Mouse (Mus musculus) embryonic facial prominence, embryonic 12.5 days (tissue): ENCODE results near the gene 1700020D05Rik. TPM values are rescaled to one million over a fixed set of nuclear protein-coding genes. Genes with fewer than 3 reads are reported as not detected.
"Not testable (repeated sequence)": the region's sequence is repeated elsewhere in the genome, so short reads cannot be mapped to it uniquely, and the experiment has no call there.

ENCODE experiments used
- ATAC-seq: fragments of 200-750 bp; cut with Nextera tagmentation; 2 replicates; pipeline ENCODE4 v1.8.0; 2017; ENCODE audit not compliant: insufficient number of reproducible peaks, insufficient read depth, low FRiP score, low TSS enrichment
- H3K27ac ChIP-seq: fragments of 300-500 bp; sonication (generic); 2 replicates; pipeline ENCODE4 v1.5.1; 2016; ENCODE audit warnings: mild to moderate bottlenecking
- H3K27me3 ChIP-seq: fragments of 300-500 bp; sonication (generic); 2 replicates; pipeline ENCODE4 v1.6.1; 2016; ENCODE audit warnings: mild to moderate bottlenecking, moderate library complexity
- H3K36me3 ChIP-seq: fragments of 300-500 bp; sonication (generic); 2 replicates; pipeline ENCODE4 v1.6.1; 2016; ENCODE audit warnings: mild to moderate bottlenecking
- H3K4me1 ChIP-seq: fragments of 300-500 bp; sonication (generic); 2 replicates; pipeline ENCODE4 v1.6.1; 2016
- H3K4me2 ChIP-seq: fragments of 300-500 bp; sonication (generic); replicated peaks from 2 replicates; pipeline ENCODE4 v1.6.1; 2016; ENCODE audit warnings: mild to moderate bottlenecking, moderate library complexity
- H3K4me3 ChIP-seq: fragments of 300-500 bp; sonication (generic); 2 replicates; pipeline ENCODE4 v1.5.1; 2016; ENCODE audit warnings: mild to moderate bottlenecking
- H3K9ac ChIP-seq: fragments of 300-500 bp; sonication (generic); 2 replicates; pipeline ENCODE4 v1.6.1; 2016; ENCODE audit warnings: mild to moderate bottlenecking, moderate library complexity
- H3K9me3 ChIP-seq: fragments of 300-500 bp; sonication (generic); 2 replicates; pipeline ENCODE4 v1.6.1; 2016; ENCODE audit warnings: mild to moderate bottlenecking, moderate library complexity
- WGBS: fragments of 180-500 bp; shearing (Covaris S2); methylation state at CpG from one replicate; pipeline ENCODE4 v1.1.7; 2016; 5-methylcytosine and 5-hydroxymethylcytosine counted together
- polyA plus RNA-seq: library from polyadenylated mRNA; unstranded; fragments of >200 nt; fragmentation: Nextera tagmentation; extraction: Ambion mirVana; gene quantifications from 2 replicates; pipeline ENCODE4 v1.2.1, GENCODE M21; 2016

Gene 1700020D05Rik
- polyA plus RNA-seq, 1 experiment from 2014 or later, result 0.15 TPM

DNA sequence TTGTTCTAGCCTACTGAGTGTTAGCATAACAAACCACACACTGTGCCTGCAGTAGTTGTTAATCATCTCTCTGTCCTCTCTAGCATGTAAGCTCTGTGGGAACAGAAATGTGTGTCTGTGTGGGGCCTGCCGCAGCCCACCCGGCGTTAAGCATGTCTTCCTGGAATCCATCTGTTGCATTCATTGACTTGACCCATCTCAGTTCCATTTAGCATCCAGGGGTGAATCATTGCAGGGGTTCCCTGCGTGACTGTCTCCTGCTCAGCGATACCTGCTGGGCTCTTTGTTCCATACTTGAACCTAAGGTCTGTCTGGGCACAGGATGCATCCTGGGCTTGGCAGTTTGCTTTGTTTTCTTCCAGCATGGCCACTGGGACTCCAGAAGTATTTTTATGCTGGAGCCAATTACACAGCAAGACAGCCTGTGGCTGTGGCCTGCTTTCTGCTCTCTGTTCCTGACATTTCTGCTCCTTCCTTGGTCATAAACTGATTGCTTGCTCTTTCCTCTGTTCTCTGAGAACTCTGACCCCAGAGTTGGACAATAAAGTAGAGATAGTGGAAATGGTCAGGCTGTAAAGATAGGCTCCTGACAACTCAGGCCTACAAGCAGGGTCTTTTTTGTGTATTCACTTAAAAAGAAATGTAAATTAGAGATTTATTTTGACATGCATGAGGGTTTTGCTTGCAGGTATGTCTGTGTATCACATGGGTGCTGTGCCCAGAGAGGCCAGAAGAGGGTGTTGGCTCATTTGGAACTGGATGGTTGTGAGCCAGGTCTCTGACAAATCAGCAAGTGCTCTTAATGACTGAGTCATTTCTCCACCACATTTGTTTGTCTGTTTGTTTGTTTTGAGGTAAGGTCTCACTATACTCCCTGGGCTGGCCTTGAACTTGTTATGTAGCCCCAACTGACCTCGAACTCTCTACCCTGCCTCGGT lies 12.5 kb upstream of the 1700020D05Rik start:
- Histone ChIP-seq H3K27me3 (no peaks in the 10 kb centered on the region), H3K27ac (no peak overlapping the region), H3K4me1 (no peaks in the 10 kb centered on the region), H3K9ac (no peak overlapping the region), H3K4me3 (no peak overlapping the region), H3K4me2 (no peak overlapping the region), H3K36me3 (no peaks in the 10 kb centered on the region), H3K9me3 (no peaks in the 10 kb centered on the region)
- no peak for ATAC-seq
- WGBS, result 80% methylated on average over 7 of the region's 7 CpGs

DNA sequence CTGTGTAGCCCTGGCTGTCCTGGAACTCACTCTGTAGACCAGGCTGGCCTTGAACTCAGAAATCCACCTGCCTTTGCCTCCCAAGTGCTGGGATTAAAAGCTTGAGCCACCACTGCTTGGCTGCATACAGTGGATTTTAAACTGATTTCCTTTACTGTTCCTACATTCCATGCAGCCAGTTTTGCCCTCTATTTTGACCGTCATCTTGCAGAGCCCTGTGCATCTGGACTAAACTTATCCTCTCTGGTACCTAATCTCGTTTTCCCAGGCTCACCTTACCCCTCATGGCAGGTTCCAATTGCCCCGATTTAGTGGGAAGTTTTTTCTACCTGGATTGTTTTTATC lies 9.4 kb upstream of the 1700020D05Rik start:
- Histone ChIP-seq H3K4me3 (no peak overlapping the region), H3K9ac (no peak overlapping the region), H3K4me1 (no peaks in the 10 kb centered on the region), H3K9me3 (no peaks in the 10 kb centered on the region), H3K27me3 (no peaks in the 10 kb centered on the region), H3K4me2 (no peak overlapping the region), H3K27ac (no peak overlapping the region), H3K36me3 (no peaks in the 10 kb centered on the region)
- 76% methylated on average over 3 of the region's 3 CpGs for WGBS
- no peak for ATAC-seq

DNA sequence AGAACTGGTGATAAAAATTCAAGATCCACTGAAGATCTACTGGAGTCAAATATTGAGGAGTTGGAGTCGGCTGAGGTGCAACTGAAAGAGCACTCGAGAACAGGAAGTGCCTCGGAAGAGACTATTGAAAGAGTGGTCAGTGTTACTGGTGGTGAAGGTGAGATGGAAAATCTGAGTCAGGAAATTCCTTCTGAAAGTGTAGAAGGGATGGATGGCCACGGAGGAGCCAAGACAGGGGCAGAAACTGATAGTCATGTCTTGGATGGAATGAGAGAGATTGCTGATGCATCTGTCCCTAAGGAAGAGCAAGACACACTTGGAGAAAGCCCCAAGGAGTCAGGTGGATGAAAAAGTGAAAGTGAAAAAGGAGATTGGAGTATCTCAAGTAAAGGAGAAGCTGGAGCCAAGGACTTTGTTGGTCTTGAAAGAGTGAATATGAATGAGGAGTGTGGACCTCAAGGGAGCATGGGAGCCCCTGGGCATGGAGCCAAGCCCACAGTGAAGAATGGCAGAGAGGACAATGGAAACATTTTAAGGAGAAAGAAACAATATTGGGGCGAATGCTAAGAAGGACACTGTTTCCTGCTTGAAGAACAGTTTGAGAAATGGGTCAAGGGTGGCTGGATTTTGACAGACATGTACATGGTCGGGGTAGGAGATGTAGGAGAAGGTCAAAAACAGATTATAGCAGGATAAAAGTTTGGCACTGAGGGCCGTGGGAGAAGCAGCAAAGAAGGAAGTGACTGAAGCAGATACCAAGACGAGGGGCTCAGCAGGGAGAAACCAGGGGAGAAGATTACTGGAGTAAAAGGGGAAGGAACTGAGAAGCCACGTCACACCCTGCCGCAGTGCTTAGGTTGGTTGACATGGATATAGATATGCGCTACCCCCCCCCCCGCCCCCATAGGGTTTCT lies 8.8 kb upstream of the 1700020D05Rik start:
- no peak overlapping the region for H3K27ac ChIP-seq
- H3K36me3 ChIP-seq, result no peaks in the 10 kb centered on the region
- 87% methylated on average over 12 of the region's 12 CpGs for WGBS
- H3K4me3 ChIP-seq, result no peak overlapping the region
- H3K4me2 ChIP-seq, result no peak overlapping the region
- H3K27me3 ChIP-seq, result no peaks in the 10 kb centered on the region
- no peaks in the 10 kb centered on the region for H3K4me1 ChIP-seq
- H3K9me3 ChIP-seq, result no peaks in the 10 kb centered on the region
- ATAC-seq, result no peak
- no peak overlapping the region for H3K9ac ChIP-seq

DNA sequence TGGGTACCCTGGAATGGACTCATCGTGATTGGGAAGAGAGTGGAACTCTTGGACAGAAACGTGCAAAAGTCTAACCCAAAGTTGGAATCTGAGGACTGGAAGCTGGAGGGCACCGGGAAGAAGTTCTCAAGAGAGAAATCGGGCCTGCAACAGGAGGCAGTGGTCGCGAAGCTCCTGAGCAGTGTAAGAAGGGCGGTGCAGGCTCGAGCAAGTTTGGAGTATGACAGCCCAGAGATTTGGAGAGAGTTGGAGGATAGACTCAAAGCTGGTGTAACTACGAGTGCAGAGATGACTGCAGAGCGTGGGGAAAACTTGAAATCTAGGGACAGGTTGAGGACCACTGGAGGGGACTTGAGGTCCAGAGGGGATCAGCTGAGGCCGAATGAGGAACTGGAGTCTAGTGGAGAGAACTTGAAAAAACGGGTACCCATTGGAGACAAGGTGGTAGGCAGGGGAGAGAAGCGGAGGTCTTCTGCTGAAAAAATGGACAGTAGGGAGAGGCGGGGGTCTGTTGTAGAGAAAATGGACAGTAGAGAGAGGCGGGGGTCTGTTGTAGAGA lies 7.6 kb upstream of the 1700020D05Rik start:
- Histone ChIP-seq H3K9me3 (no peaks in the 10 kb centered on the region), H3K36me3 (no peaks in the 10 kb centered on the region), H3K9ac (peak overlapping the region; percentile 46), H3K4me2 (peak overlapping the region; percentile 64), H3K27ac (no peak overlapping the region), H3K4me3 (peak overlapping the region; percentile 40), H3K27me3 (no peaks in the 10 kb centered on the region), H3K4me1 (no peaks in the 10 kb centered on the region)
- WGBS, result 50% methylated on average over 14 of the region's 15 CpGs
- ATAC-seq, result no peak

DNA sequence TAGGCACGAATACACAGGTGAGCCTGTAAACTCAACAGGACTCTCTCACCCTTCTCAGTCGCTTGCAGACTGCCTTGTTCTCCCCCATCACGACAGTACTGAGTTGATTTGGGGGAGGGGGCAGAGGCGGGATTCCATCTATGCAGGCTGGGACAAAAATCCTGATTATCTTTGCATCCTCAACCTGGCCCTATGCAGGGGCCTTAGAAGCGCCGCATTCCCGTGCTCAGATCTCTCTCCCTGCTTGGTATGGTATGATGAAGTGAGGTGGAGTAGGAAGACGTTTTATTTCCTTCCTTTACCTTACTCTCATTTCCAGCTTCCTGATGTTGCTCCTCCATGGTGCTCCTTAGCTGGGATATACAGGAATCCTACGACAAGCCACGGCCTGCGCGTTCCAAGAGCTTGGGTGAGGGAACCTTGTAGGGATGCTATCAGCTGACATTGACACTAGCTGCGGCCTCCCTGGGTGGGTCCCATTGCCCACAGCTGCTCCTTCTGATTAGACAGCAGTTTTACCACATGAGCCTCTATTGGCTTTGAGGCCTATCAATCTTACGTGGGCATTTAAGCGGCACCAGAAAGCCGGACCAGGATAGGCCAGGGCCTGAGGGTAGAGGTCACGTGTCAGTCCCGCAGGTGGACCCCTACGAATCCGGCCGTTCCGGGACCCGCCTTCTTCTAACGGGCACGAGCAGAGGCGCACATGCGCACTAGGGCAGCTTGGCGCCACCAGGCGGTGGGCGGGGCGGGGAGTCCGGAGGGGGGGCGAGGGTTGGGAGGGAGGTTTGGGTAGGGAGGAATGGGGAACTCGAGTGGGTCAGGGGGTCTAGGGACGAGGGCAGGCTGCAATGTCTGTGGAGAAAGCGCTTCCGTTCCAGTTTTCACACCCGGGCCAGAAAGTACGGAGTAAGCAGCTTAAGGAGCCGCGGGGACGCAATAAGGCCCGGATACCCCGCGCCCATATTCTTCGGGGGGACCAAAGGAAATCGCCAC lies 6.7 kb upstream of the 1700020D05Rik start, which contains the start of gene Snx32:
Snx32 (minus strand) TSS at position 508 of the 996 bp plus-strand sequence.
- no peak within 1 kb of the TSS; the same call in 1 of the 2 replicates for H3K27ac ChIP-seq
- 3% methylated on average over 47 of the region's 47 CpGs for WGBS
- peak; percentile 97 for ATAC-seq
- peak within 1 kb of the TSS; percentile 46 for H3K9ac ChIP-seq
- peak within 1 kb of the TSS; percentile 40 for H3K4me3 ChIP-seq
- H3K4me1 ChIP-seq, result no peaks in the 10 kb centered on the region
- H3K9me3 ChIP-seq, result no peaks in the 10 kb centered on the region
- H3K36me3 ChIP-seq, result no peaks in the 10 kb centered on the region
- no peaks in the 10 kb centered on the region for H3K27me3 ChIP-seq
- peak within 1 kb of the TSS; percentile 64 for H3K4me2 ChIP-seq

DNA sequence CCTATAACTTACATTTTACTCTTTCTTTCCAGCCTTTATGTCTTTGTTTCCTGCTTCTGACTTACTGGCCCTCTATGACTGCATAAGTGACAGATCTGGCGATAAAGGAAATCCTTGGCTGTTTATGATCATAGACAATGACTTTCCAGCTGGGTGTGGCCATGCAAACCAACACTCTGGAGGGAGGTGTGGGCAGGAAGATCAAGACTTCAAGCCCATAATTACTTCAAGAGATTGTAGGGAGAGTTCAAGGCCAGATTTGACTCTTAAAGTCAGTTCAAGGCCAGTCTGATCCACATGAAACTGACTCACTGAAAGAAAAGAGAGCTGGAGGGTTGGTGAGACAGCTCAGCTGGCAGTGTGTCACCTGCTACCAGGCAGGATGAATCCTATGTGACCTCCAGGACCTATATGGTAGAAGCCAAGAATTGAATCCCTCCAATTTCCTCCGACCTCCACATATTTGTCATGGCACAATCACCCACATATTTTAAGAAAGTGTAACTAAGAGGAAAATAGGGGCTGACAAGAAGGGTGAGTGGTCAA lies 3.2 kb downstream of the 1700020D05Rik start:
- H3K27ac ChIP-seq, result no peak overlapping the region
- WGBS, result 80% methylated on average over 2 of the region's 2 CpGs
- no peaks in the 10 kb centered on the region for H3K4me1 ChIP-seq
- ATAC-seq, result no peak
- peaks cover 27% of the 10 kb centered on the region for H3K36me3 ChIP-seq
- no peak overlapping the region for H3K9ac ChIP-seq
- no peak overlapping the region for H3K4me3 ChIP-seq
- H3K27me3 ChIP-seq, result no peaks in the 10 kb centered on the region
- no peaks in the 10 kb centered on the region for H3K9me3 ChIP-seq
- no peak overlapping the region for H3K4me2 ChIP-seq

DNA sequence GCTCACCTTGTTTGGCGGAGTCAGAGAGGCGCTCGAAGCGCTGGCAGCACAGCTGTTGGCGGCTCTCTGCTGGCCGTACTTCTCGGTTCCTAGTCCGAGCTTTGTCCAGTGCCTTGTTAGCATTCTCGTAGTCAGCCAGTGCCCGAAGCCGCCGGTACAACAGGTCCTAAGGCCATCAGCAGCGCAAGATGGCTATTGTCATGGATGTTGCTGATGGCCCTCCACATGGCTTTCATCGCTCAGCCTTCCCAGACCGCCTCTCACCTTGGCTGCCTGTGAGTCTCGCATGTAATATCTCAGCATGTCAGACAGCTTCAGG lies 7.6 kb downstream of the 1700020D05Rik start:
- H3K9ac ChIP-seq, result no peak overlapping the region
- H3K4me1 ChIP-seq, result peaks cover 10% of the 10 kb centered on the region
- H3K27ac ChIP-seq, result no peak overlapping the region
- no peak overlapping the region for H3K4me2 ChIP-seq
- WGBS, result 87% methylated on average over 16 of the region's 16 CpGs
- ATAC-seq, result no peak
- H3K27me3 ChIP-seq, result no peaks in the 10 kb centered on the region
- H3K9me3 ChIP-seq, result no peaks in the 10 kb centered on the region
- peaks cover 58% of the 10 kb centered on the region for H3K36me3 ChIP-seq
- H3K4me3 ChIP-seq, result no peak overlapping the region

DNA sequence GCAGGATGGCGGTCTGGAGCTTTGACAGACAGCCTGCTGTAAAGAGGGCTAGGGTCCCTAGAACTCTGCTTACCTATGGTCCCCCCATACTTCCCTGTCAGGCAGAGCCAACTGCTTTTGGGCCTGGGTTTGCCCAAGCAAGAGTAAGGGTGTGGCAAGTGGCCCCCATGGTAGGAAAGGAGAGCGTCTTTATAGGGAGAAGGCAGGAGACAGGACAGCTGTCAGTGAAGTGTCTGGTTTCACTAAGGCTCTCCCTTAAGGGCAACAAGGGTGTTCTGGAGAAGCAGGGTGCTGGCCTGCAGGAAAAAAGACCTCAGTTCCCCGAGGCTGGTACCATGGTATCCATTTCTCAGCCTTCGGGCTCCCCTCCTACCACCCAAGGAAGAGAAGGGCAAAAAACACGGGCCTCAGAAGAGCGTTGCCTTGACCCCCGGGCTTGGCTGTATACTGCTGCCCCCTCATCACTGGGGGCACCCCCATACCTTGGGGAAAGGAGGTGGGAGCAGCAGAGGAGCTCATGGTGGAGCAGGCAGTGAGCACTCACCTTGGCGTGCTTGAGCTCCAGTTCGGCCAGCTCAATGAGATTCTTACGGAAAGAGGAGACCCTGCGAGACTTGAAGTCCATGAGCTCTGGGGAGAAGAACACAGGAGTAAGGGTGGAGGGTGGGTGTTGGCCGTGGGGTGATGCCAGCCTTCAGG lies 8.1 kb downstream of the 1700020D05Rik start:
- Histone ChIP-seq H3K27me3 (no peaks in the 10 kb centered on the region), H3K27ac (no peak overlapping the region), H3K36me3 (peaks cover 58% of the 10 kb centered on the region), H3K4me1 (peaks cover 10% of the 10 kb centered on the region), H3K9ac (no peak overlapping the region), H3K4me3 (no peak overlapping the region), H3K4me2 (no peak overlapping the region), H3K9me3 (no peaks in the 10 kb centered on the region)
- WGBS, result 78% methylated on average over 12 of the region's 12 CpGs
- no peak for ATAC-seq

DNA sequence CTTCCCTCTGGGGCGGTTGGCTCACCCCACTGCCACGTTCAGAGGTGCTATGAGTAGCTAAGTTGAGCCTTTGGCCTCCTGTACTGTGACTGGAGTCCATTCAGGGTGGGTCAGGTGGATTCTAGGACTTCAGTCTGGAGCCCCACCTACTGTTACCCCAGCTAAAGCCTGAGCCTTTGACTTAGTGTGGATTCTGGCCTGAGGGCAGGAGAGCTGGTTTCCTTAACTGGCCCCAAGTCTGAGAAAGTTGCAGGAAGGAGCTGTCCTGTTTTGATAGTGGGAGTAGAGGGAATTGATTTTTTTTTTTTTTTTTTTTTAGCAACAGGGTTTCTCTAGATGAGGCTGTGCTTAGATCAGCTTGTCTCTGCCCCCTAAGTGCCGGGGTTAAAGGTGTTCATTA lies 9.3 kb downstream of the 1700020D05Rik start:
- H3K36me3 ChIP-seq, result peaks cover 58% of the 10 kb centered on the region
- 86% methylated on average over 3 of the region's 3 CpGs for whole genome bisulfite sequencing

DNA sequence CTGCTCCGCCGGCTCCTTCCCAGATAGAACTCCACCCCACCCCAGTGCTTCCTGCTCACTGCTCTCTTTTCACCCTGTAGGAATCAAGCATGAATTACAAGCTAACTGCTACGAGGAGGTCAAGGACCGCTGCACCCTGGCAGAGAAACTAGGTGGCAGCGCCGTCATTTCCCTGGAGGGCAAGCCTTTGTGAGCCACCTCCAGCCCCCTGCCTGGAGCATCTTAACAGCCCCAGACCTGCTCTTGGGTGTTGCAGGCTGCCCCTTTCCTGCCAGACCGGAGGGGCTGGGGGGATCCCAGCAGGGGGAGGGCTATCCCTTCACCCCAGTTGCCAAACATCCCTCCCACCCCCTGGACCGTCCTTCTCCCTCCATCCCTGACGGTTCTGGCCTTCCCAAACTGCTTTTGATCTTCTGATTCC lies 10.3 kb downstream of the 1700020D05Rik start:
- not testable (repeated sequence) for H3K9ac ChIP-seq, H3K27me3 ChIP-seq, H3K4me2 ChIP-seq, H3K27ac ChIP-seq, ATAC-seq, H3K9me3 ChIP-seq, H3K4me3 ChIP-seq
- WGBS, result 77% methylated on average over 9 of the region's 9 CpGs
- Histone ChIP-seq H3K4me1 (peaks cover 10% of the 10 kb centered on the region), H3K36me3 (peaks cover 58% of the 10 kb centered on the region)

More for the DNA sequence above, 9.3 kb downstream of the 1700020D05Rik start:
- no peak for ATAC-seq
- no peak overlapping the region for H3K4me3 ChIP-seq
- H3K9ac ChIP-seq, result no peak overlapping the region
- H3K4me1 ChIP-seq, result peaks cover 10% of the 10 kb centered on the region
- no peaks in the 10 kb centered on the region for H3K9me3 ChIP-seq
- no peaks in the 10 kb centered on the region for H3K27me3 ChIP-seq
- no peak overlapping the region for H3K27ac ChIP-seq
- no peak overlapping the region for H3K4me2 ChIP-seq
